Mouse (Mus musculus) right cerebral cortex, adult 18-20 months (tissue): ENCODE results near the gene Polr1e.
"Not testable (repeated sequence)": the region's sequence is repeated elsewhere in the genome, so short reads cannot be mapped to it uniquely, and the experiment has no call there.

ENCODE experiments used
- DNase-seq: peaks from one replicate; pipeline ENCODE4 v3.0.0; 2022; ENCODE audit warnings: mixed read lengths

Polr1e gene

DNA sequence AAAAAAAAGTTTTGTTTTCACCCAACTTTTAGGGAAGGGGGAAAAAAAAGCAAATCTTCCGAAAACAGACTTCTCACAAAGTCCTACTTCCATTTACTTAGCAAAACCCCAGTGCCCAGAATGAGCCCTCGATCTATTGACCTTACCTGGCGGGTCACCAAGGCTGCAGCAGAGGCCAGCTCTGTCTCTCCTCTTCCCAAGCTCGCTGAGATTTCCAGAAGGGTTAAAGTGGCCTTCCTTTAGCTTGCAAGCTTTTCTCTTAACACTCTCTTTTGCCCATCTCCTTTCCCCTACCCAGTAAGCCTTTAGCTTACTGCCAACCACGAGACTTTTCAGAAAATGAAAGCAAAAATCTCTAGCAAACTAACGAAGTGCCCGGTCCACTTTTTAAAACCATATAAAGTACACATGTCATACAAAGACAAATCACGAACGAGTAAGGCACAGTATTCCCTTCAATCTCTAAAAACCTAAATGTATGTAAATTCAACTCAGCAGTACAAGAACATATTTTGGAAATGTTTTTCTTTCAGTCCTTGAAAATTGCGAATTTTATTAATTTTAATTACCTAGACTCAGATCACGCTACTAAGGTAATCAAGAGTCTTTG lies 7.5 kb upstream of the Polr1e start:
- no peak for DNase-seq

DNA sequence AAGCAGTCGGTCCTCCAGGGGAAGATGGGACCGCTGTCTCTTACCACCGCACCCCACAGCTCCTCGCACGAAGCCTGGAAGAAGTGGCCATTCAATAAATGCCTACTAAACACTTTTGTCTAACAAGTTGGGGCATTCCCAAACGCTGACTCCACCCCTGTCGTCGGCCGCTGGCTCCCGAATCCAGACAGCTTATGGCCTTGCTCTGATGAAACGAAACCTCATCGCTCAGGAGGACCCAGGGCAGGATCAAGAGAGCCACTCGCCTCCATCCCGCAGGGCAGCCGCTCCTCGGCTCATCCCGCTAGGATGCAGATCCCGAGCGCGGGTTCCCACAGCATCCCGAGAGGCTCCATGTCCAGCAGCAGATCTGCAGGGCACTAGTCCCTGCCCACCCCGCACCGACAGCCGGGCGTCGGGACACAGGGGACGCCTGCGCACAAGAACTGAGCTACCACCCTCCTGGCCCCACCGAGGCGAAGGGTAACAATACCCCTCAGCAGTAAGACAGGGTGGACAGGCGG lies 6.7 kb upstream of the Polr1e start:
- DNase-seq = no peak

DNA sequence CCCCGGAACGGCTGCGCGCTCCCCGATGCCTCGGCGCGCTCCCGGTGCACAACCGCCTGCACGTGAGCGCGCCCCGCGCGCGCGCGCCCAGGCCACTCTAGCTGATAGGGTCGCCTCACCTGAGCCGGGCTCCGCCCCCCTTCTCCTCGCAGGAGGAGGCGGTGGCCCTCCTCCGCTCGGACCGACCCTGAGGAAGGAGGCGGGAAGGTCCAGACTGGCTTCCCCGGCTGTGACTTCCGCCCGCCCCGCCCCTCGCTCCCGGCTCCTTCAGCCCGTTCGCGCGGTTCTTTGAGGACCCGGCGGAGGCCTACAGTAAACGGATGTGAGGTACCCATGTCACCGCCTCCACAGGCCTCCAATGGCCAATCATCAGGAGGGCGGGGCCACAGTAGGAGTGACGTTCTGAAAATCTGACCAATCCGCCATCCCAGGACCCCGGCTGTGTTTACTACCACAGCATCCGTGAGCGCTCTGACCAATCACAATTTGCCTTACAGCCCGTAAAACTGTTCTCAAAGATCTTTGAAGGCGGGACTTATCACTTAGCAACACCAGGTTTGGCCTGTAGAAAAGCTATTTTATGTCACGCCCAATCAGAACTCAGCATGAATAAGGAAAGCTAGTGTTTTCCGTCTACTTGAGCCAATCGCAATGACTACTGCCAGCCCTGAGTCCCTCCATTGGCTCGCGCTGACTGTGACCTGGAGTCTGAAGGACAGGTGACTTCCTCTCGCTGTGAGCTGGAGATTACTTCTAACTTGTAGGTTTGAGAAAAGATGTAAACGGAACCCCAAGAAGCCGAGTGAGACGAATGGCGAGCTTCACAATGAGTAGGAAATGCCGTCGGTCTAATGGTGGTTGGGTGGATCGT lies 6.0 kb upstream of the Polr1e start, which contains the start of gene Zbtb5:
Gene Zbtb5 (minus strand): TSS at position 308 of the 871 bp plus-strand sequence.
- peak; percentile 100 for DNase-seq

DNA sequence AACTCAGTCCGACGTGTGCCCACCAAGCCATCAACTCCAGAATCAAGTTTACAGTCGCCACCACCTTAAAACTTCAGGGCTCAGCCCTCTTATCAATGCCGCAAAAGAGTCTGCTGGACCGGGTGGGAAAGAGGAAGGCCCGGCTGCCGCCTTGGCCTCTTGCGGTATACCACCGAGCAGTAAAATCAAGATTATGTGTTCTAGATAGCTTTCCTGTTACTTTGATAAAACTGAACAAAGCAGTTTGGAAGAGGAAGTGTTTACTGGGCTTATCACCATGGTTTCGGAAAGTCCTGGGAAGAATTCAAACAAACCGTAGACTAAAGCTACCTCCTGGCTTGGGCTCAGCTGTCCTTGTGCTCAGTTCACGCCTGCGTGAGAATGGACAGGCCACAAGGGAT lies 5.4 kb upstream of the Polr1e start:
- DNase-seq = no peak

DNA sequence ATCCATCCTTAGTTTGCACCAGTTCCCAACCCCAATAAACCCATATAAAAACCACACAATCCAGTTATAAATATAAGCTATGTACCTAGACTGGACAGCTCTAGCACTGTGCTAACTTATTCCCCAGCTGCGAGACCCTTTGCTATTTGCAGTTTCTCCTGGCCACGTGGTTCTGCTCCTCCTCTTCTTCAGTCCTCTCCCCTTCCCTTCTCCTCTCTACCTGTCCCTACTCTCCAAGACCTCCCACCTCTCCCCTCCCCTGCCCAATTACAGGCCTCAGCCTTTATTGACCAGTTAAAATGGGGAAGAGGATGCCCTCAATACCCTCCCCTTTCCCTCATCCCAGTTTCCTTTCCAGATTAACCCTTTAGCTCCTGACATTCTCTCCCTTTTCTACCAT lies 4.8 kb upstream of the Polr1e start:
- DNase-seq = no peak

DNA sequence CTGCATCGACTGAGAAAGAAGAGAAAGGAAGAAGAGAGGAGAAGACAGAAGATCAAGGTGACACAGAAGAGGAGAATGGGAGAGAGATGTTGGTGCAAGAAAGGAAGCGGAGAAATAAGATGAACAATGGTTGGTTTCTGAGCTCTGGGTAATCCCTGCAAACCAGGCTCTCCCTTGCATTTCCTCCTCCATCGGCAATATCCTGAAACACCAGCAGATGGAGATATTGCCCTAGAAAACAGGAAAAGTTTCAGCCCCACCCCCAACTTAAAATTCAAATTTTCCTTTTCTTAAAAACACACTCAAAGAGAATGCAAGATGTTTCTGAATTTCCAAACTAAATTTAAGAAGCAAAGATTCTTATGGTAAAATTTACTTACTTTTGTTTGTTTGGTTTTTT lies 2.8 kb upstream of the Polr1e start:
- DNase-seq = peak; percentile 52

DNA sequence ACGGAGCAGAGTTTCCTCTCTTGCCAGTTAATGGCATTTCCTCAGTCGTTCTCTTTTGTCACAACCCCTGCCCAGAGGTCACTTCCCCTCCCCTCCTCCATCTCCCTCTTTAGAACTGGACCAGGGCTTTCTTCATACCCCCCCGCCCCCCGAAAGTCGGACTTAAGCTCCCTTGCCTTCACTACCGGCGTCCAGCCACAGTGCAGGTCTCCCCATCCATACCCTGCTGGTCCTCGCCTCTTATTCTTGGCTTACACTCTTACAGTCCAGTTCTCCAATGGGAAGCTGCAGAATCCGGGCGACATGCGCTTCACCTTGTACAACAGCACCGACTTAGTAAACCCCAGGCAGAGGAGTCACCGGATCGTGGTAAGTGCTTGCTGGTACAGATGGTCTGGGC lies 626 bp downstream of the Polr1e start:
- no peak for DNase-seq

DNA sequence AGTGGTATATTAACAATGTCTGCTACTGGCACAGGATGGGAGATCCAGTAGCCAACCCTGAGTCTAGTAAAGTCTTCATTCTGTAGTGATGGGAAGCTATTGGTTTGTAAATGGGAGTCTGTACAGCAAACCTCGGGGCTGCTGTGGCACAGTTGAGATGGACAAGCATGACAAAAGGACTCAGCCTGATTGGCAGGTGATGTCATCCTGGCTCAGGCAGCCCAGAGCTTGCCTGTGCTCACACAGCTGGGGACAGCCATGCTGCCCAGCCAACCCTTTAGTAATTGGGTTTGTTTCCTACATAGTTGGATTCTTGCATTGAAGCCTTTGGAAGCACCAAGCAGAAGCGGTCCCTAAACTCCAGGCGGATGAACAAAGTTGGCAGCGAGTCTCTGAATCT lies 8.1 kb downstream of the Polr1e start:
- no peak for DNase-seq

DNA sequence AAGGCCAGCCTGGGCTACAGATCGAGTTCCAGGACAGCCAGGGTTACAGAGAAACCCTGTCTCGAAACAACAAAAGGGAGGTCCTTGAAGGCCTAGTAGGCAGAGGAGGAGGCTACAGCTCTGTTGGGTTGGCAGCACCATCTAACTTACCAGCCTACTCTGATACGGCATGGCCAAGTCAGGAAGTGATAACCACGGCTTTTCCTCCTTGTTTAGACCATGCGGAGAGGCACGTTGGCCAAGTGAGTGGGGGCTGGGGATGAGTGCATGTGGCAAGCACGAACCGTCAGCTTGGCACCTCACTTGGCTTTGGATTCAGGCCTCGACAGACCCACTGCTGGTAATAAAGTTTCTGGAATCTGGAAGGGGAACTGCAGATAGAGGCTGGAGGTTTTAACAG lies 14.2 kb downstream of the Polr1e start:
- no peak for DNase-seq

DNA sequence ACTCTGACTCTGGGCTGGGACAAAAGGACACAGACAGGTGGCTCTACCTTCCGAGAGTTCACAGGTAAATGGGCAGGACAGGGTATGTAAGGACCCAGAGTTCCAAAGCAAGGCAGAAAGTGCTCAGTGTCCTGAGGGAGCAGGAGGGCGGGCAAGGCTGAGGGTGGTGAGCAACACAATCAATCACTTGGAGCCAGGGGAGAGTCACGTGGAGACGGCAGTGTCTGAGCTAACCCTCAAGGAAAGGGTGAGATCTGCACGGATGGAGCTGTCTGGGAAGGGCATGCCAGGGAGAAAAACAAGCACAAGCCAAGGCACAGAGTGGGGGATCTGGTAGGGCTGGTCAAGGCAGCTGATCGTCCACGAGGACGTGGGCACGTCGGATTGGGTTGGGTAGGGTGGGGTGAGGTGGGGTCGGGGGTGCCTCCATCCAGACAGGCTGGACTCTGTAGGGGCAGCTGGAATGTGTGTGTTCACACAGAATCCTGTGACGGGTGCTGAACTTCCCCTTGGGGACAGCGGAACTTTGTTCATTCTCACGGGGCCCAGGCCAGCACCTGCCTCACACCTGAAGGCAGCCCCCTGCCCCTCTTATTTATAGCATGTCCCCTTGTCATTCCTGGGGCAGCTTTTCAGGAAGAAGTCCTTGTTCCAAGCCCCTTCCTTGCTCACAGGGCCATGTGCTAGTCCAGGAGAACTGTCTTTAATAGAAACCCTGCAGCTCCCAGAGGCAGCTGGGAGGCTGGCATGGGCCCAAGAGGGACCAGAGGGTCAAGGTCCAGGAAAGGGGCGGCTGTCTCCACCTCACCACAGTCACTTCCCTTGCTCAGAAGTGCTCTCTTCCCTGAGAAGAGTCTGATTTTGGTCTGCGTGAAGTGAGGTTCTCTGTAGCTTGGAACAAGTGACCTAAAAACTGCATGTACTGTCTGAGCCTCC lies 16.6 kb downstream of the Polr1e start:
- no peak for DNase-seq

DNA sequence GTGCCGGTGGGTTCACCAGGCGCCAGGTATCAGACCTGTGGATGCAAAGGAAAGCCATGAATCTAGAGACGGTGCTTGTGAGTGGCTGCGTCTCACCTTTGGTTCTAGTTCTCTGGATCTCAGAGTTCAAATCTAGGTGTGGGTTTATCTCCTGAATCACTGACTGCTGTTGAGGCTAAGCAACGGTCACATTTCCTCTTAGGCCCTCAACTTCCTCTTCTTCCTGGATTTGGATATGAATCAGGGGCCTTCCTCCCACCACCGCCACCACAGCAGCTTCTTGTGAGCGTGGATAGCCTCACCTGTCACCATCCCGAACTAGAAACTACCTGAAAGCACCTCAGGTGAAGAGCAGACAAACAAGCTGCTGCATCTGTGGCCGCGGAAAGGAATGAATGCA lies 17.7 kb downstream of the Polr1e start:
- DNase-seq = no peak

DNA sequence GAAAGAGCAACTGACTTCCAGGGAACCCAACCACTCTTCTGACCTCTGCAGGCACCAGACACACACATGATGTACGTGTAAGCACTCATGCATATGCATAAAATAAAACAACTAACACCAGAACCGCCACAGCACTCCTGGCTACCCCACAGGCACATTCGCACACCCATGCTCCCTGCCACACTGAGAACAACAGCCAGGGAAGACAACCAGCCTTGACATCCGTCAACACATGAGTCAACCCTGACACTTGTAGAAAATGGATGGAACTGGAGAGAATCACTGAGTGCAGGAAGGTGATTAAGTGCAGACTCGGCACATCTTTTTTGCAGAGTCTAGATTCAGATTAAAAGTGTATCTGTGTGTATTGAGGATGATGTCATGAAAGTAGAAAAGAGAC lies 18.2 kb downstream of the Polr1e start:
- DNase-seq = no peak

DNA sequence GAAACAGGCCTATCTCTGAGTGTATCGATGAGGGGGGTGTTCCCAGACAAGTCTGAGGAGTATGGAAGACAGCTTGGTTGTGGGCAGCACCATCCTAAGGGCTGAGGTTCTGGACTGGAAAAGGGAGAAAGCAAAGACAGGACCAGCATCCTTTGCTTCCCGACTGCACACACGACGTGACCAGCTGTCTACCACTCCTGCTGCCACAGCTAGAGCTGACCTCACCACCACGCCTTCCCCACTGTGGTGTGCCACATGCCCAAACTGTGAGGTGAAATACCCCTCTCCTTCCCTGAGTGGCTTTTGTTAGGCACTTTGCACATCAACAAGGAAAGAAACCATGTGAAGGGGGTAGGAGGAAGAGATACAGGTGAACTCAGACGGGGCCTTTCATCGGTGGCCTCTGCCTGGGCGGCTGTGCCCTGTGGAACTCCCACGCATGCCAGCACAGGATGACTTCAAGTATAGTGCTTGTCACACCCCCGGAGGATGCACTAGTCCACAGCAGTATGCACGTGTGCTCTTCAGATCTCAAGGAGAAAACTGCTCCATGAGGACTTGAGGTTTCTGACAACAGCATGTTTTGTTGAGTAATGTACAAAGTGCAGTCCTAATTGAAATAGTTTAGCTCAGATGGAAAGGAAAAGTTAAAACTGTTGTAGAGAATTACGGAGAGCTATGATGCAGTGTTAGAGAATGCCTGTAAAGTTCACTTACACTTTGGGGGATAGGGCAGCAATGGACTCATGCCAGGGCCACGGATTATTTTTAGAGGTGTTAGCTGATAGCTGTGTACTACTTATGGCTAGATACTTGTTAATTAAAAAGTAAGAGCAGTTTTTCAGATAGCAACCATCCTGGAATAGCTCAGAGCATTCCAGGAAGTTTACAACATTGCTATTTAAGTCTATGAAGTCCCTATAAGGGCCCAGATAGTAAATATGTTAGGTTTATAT lies 19.4 kb downstream of the Polr1e start:
- no peak for DNase-seq

DNA sequence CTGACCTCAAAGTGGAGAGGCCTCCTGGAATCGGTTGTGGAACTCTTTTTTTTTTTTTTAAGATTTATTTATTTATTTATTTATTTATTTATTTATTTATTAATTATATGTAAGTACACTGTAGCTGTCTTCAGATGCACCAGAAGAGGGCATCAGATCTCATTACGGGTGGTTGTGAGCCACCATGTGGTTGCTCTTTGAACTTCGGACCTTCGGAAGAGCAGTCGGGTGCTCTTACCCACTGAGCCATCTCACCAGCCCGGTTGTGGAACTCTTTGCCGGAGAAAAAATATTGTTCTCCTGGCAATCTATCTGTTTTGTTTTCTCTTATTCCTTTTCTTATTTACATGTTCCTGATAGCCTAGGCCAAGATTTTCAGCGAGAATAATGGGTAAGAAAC lies 20.5 kb downstream of the Polr1e start:
- not testable (repeated sequence) for DNase-seq

DNA sequence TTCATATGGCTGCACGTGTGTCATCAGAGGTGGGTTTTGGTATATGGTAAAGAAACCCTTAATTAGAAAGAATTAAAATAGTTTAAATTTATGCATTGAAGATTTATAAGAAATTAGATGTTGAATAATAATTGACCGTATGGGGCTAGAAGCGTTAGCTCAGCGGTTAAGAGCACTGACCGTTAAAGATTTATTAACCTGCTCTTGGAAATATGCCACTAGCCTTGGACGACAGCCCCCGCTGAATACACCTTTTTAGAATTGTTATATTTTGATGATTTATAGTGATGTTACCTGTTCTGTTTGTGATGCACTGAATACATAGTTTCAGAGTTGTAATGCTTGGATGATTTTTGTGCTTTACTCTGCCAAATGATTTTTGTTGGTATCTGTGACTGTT lies 21.2 kb downstream of the Polr1e start:
- DNase-seq = not testable (repeated sequence)

DNA sequence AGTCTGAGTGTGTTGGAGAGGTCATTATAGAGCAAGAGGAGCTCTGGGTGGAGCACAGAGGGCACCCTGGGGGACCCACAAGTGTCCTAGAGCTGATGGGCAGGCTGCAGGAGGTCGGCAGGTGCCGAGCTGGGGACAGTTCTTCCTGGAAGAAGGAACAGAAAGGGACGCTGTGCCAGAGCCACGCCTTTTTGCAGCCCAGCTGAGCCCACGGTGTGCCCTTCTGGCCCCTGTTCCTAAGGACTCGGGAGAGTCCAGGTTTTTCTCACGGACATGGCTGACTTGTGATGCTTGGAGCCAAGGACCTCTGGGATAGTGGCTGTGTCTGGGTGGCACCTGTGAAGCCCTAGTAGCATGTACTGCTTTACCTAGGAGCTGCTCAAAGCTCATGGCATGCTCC lies 22.4 kb downstream of the Polr1e start:
- no peak for DNase-seq

DNA sequence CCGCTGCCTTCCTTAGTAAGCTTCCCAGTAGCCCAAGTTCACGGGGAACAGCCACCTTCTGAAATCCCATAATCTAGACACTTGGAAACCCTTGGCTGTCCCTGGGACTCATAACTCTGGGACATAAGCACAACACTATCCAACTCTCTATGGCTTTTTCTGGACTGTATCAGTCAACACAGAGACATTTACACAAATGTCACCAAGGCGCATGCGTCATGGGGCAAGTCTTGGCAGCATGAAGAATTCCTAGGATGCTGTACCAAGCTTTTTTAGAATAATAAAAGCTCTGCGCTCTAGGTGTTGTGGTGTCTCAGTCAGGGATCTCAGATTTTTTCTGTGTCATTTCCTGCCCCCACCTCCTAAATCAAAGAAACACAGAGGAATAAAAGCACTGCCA lies 28.3 kb downstream of the Polr1e start:
- DNase-seq = no peak

DNA sequence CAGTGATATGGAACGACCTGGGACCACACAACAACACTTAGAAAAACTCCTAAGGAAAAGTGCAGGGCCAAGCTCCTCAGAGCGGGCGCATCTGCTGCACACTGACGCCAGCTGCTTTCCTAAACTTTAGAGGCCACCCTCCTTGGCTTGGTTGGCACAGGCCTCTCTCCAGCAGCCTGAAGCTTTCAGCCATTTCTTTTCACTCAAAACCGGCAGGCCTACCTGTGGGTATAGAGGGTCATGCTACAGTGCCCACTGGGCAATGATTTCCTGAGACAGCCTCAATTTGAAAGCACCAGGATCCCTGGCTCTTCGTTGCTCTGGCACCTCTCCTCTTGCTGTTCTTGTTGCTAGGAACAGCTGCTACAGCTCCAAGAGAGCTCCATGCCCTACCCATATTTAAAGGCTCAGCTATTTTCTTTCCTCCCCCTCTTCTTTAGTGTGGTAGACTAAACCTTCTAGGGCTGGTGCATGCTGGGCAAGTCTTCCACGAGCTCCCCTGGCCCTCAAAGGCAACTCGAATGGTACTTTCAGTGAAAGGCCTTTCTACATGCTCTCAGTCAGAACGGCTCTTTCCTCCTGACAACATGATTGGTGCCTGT lies 29.0 kb downstream of the Polr1e start:
- no peak for DNase-seq

DNA sequence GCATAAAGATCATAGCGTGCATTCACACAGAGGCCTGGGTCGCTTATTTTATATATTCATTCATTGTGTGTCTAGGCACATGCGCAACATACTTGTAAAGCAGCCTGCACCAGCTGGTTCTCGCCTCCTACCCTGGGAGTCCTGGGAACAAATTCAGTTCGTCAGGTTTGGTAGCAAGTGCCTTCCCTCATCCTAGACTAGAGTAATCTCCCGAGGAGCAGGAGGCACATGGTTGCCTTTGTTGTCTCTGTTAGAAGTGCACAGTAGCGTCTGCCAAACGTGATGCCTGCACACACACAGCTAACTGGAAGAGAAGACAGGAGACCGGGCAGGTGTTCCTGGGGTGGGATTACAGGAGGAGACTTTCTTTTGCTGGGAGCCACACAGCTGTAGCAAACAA lies 29.6 kb downstream of the Polr1e start:
- peak; percentile 57 for DNase-seq

DNA sequence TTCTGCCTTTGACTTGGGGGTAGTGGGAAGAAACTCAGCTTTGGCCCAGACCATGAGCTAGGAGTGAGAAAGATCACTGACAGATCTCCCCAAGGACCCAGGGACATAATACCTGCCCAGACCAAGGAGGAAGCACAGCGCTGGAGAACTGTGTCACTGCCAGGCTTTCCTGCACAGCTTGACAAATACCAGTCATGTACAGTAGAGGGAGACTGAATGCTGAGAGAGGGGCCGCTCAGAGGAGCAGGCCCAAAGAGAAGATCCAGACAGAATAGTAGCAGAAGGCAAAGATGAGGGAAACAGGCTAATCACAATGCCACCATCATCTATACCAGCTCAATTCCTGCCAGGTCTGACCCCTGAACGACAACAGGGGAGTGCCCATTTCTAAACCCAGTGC lies 36.5 kb downstream of the Polr1e start:
- DNase-seq = no peak

DNA sequence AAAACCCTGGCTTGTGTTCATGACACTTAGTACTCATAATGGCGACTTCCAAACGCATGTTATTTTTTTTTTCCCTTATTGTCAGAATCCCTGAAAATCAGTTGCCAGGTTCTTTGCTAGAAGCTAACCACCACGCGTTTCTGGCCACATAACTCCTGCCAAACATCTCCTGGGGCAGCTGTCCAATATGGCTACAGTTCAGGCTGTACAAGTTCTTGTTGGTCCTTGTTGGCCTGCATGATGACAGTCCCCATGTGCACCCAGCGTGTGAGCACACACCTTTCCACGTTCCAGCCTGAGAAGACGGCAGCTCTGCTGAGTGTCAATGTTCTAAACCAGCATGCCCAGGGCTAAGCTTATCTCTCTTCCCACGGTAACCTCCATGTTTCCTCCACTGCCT lies 37.1 kb downstream of the Polr1e start:
- DNase-seq = no peak

DNA sequence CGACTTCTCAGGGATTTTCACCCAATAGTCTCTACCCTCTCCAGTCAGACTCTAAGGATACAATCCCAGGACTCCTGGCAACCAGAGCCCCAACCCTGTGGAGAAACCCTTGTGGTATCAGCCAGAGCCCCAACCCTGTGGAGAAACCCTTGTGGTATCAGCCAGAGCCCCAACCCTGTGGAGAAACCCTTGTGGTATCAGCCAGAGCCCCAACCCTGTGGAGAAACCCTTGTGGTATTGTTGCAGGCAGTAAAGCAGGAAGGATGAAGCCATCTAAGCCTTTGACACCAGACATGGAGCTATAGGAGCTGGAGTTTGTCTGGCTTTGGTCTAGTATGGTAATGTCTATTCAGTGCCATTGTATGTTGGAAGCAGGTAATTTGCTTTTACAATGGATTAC lies 45.5 kb downstream of the Polr1e start:
- DNase-seq = not testable (repeated sequence)
